Mouse (Mus musculus) hindbrain, embryonic 14.5 days (tissue): ENCODE results near the gene Fbln2. TPM values are rescaled to one million over a fixed set of nuclear protein-coding genes. Genes with fewer than 3 reads are reported as not detected.
A peak's percentile ranks its signal among the peaks of the same experiment; 100 is the strongest.

Source experiments
- ATAC-seq: fragments of 200-750 bp; cut with Nextera tagmentation; 2 replicates; pipeline ENCODE4 v1.8.0; 2017; ENCODE audit warnings: moderate number of reproducible peaks, mild to moderate bottlenecking, moderate TSS enrichment, moderate library complexity; ENCODE audit not compliant: low FRiP score
- DNase-seq: peaks from one replicate; pipeline ENCODE4 v3.0.0-alpha.2; 2015; ENCODE audit warnings: low spot score
- H3K27ac ChIP-seq: fragments of 300-500 bp; sonication (generic); 2 replicates; pipeline ENCODE4 v1.5.1; 2014; ENCODE audit warnings: mild to moderate bottlenecking, moderate library complexity
- H3K27me3 ChIP-seq: fragments of 300-500 bp; sonication (generic); 2 replicates; pipeline ENCODE4 v1.6.1; 2014; ENCODE audit warnings: mild to moderate bottlenecking, low read length, mixed read lengths; ENCODE audit not compliant: control insufficient read depth, insufficient read depth
- H3K36me3 ChIP-seq: fragments of 300-500 bp; sonication (generic); replicated peaks from 2 replicates; pipeline ENCODE4 v1.6.1; 2014; ENCODE audit not compliant: control insufficient read depth, insufficient read depth
- H3K4me1 ChIP-seq: fragments of 300-500 bp; sonication (generic); replicated peaks from 2 replicates; pipeline ENCODE4 v1.6.1; 2014; ENCODE audit warnings: antibody characterized with exemption, low read length, mixed read lengths; ENCODE audit not compliant: control insufficient read depth, insufficient read depth
- H3K4me2 ChIP-seq: fragments of 300-500 bp; sonication (generic); replicated peaks from 2 replicates; pipeline ENCODE4 v1.6.1; 2014; ENCODE audit warnings: mild to moderate bottlenecking, moderate library complexity
- H3K4me3 ChIP-seq: fragments of 300-500 bp; sonication (generic); replicated peaks from 2 replicates; pipeline ENCODE4 v1.5.1; 2014; ENCODE audit warnings: mild to moderate bottlenecking, low read length
- H3K9ac ChIP-seq: fragments of 300-500 bp; sonication (generic); 2 replicates; pipeline ENCODE4 v1.6.1; 2014
- H3K9me3 ChIP-seq: fragments of 300-500 bp; sonication (generic); 2 replicates; pipeline ENCODE4 v1.6.1; 2016; ENCODE audit warnings: low read length; ENCODE audit not compliant: control insufficient read depth
- WGBS: fragments of 180-500 bp; shearing (Covaris S2); extraction: QIAGEN DNeasy Blood & Tissue Kit; methylation state at CpG from one replicate; pipeline ENCODE4 v1.1.7; 2014; 5-methylcytosine and 5-hydroxymethylcytosine counted together
- polyA plus RNA-seq: library from polyadenylated mRNA; unstranded; fragments of >200 nt; fragmentation: Nextera tagmentation; extraction: Ambion mirVana; gene quantifications from 2 replicates; pipeline ENCODE4 v1.2.1, GENCODE M21; 2014

Fbln2 gene
- polyA plus RNA-seq, 1 experiment from 2014 or later, result 27.2 TPM

GRCm38 (mm10) chr6:91298828-91299227 lies 86.6 kb downstream of the Fbln2 start:
- Histone ChIP-seq H3K4me3 (no peak overlapping the region), H3K4me2 (no peak overlapping the region), H3K36me3 (no peaks in the 10 kb centered on the region), H3K9ac (0 out of 2 replicates have a peak overlapping the region, but pooled peaks have one; percentile 11), H3K4me1 (peaks cover 36% of the 10 kb centered on the region), H3K9me3 (no peaks in the 10 kb centered on the region), H3K27me3 (no peaks in the 10 kb centered on the region), H3K27ac (no peak overlapping the region)
- DNase-seq (no peak), ATAC-seq (no peak)
- WGBS, result 33% methylated on average over 6 of the region's 6 CpGs

- no peak overlapping the region for H3K4me2 ChIP-seq
- DNase-seq, result peak; percentile 41
- no peak overlapping the region for H3K4me3 ChIP-seq
- 30% methylated on average over 3 of the region's 3 CpGs for WGBS
- H3K27ac ChIP-seq, result no peak overlapping the region
- H3K27me3 ChIP-seq, result no peaks in the 10 kb centered on the region
- no peaks in the 10 kb centered on the region for H3K36me3 ChIP-seq
- no peak for ATAC-seq
- H3K9ac ChIP-seq, result no peak overlapping the region
- H3K4me1 ChIP-seq, result peaks cover 36% of the 10 kb centered on the region
- no peaks in the 10 kb centered on the region for H3K9me3 ChIP-seq
These were observed 87.8 kb downstream of the Fbln2 start for GRCm38 (mm10) chr6:91300079-91300478.

- 5% methylated on average over 1 of the region's 1 CpGs for WGBS
These were observed 89.6 kb downstream of the Fbln2 start for GRCm38 (mm10) chr6:91301839-91302238.

GRCm38 (mm10) chr6:91302337-91302736 lies 90.1 kb downstream of the Fbln2 start:
- no peaks in the 10 kb centered on the region for H3K36me3 ChIP-seq
- no peak overlapping the region for H3K4me3 ChIP-seq
- no peak for ATAC-seq
- WGBS, result 50% methylated on average over 3 of the region's 3 CpGs
- DNase-seq, result no peak
- H3K9me3 ChIP-seq, result no peaks in the 10 kb centered on the region
- H3K27me3 ChIP-seq, result no peaks in the 10 kb centered on the region
- peaks cover 36% of the 10 kb centered on the region for H3K4me1 ChIP-seq
- no peak overlapping the region for H3K9ac ChIP-seq
- peak overlapping the region; percentile 91 for H3K27ac ChIP-seq
- no peak overlapping the region for H3K4me2 ChIP-seq

More at GRCm38 (mm10) chr6:91301839-91302238, 89.6 kb downstream of the Fbln2 start:
- Histone ChIP-seq H3K4me3 (no peak overlapping the region), H3K27ac (peak overlapping the region; percentile 91), H3K9ac (no peak overlapping the region), H3K9me3 (no peaks in the 10 kb centered on the region), H3K36me3 (no peaks in the 10 kb centered on the region), H3K27me3 (no peaks in the 10 kb centered on the region), H3K4me1 (peaks cover 36% of the 10 kb centered on the region), H3K4me2 (no peak overlapping the region)
- DNase-seq (peak; percentile 80), ATAC-seq (peak; percentile 92)

GRCm38 (mm10) chr6:91304172-91304571 lies 91.9 kb downstream of the Fbln2 start:
- Histone ChIP-seq H3K4me1 (peaks cover 30% of the 10 kb centered on the region), H3K9me3 (no peaks in the 10 kb centered on the region), H3K36me3 (no peaks in the 10 kb centered on the region), H3K9ac (no peak overlapping the region), H3K27ac (no peak overlapping the region), H3K4me3 (no peak overlapping the region), H3K27me3 (no peaks in the 10 kb centered on the region), H3K4me2 (no peak overlapping the region)
- ATAC-seq (no peak), DNase-seq (no peak)
- 87% methylated on average over 4 of the region's 4 CpGs for WGBS

- peak; percentile 46; the same call in 1 of the 2 replicates for ATAC-seq
- no peak overlapping the region for H3K4me2 ChIP-seq
These were observed 95.7 kb downstream of the Fbln2 start for GRCm38 (mm10) chr6:91307972-91308371.

GRCm38 (mm10) chr6:91311204-91311603 lies 98.9 kb downstream of the Fbln2 start:
- Histone ChIP-seq H3K9ac (no peak overlapping the region), H3K27me3 (no peaks in the 10 kb centered on the region), H3K36me3 (no peaks in the 10 kb centered on the region), H3K9me3 (peaks cover 12% of the 10 kb centered on the region), H3K4me2 (no peak overlapping the region), H3K4me1 (no peaks in the 10 kb centered on the region), H3K27ac (no peak overlapping the region), H3K4me3 (no peak overlapping the region)
- no peak for DNase-seq
- no peak for ATAC-seq
- WGBS, result 79% methylated on average over 5 of the region's 5 CpGs

More at GRCm38 (mm10) chr6:91307972-91308371, 95.7 kb downstream of the Fbln2 start:
- H3K9ac ChIP-seq, result no peak overlapping the region
- no peaks in the 10 kb centered on the region for H3K36me3 ChIP-seq
- no peaks in the 10 kb centered on the region for H3K9me3 ChIP-seq
- H3K27me3 ChIP-seq, result no peaks in the 10 kb centered on the region
- no peaks in the 10 kb centered on the region for H3K4me1 ChIP-seq
- DNase-seq, result peak; percentile 74
- H3K4me3 ChIP-seq, result no peak overlapping the region
- H3K27ac ChIP-seq, result no peak overlapping the region
- 70% methylated on average over 1 of the region's 1 CpGs for WGBS

GRCm38 (mm10) chr6:91312491-91312890 lies 100.2 kb downstream of the Fbln2 start:
- Histone ChIP-seq H3K4me3 (no peak overlapping the region), H3K4me1 (no peaks in the 10 kb centered on the region), H3K9ac (no peak overlapping the region), H3K4me2 (no peak overlapping the region), H3K9me3 (peaks cover 12% of the 10 kb centered on the region), H3K27me3 (no peaks in the 10 kb centered on the region), H3K27ac (no peak overlapping the region), H3K36me3 (no peaks in the 10 kb centered on the region)
- DNase-seq, result no peak
- WGBS, result 68% methylated on average over 9 of the region's 9 CpGs
- no peak for ATAC-seq
